Mouse (Mus musculus): ENCODE results near the gene Tnnc1.

The Tnnc1 gene

GRCm38 (mm10) chr14:31260374-31260773 lies 52.3 kb downstream of the Tnnc1 start:
- DNase-seq: no peak

- DNase-seq: no peak
These were observed 52.8 kb downstream of the Tnnc1 start for GRCm38 (mm10) chr14:31260932-31261331.

Data from cerebellum, postnatal 14 days (tissue).